Mouse (Mus musculus): ENCODE results near the gene Olfr705. TPM values are rescaled to one million over a fixed set of nuclear protein-coding genes. Genes with fewer than 3 reads are reported as not detected.

Olfr705 gene
- polyA plus RNA-seq (2017; shearing (Covaris generic)), result not detected

DNA sequence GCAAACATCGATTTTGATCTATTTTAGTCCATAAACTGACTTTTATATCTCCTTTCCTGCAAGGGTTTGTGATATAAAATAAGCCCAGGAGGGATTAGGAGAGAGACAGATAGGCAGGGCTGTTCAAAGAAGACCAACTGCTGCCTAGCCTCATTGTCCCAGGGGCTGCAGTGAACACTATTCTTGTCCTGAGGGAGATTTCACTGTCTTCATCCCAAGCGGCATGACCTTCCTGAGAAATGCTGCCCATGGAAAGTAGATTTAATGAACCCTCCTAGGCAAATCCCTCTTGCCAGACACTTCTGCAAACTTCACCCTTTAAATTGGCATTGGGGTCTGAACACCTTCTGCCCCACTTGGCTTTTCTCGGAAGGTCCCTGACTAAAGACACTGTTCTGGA, at the start of gene Olfr705:
TSS of gene Olfr705 (minus strand) at position 101 of the 400 bp plus-strand sequence.

DNA sequence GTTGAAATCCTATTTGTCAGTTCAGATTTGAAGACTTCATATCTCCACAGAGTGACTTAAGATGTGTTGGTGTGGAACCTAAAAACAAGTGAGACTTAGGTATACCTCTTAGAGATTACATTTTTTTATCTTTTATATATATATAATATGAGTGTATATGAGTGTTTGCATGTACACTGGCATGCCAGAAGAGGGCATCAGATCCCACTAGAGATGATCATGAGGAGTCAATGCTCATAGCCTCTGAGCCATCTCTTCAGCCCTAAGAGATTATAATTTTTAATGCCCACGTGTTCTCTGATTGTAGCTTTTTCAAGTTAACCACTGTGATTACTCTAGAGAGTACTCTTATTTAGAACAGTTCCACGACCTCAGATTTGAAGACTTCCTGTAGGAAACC, 31.0 kb upstream of the Olfr705 start, which contains the start of gene Olfr1532-ps1:
TSS of gene Olfr1532-ps1 (plus strand) at position 326 of the 400 bp plus-strand sequence.

DNA sequence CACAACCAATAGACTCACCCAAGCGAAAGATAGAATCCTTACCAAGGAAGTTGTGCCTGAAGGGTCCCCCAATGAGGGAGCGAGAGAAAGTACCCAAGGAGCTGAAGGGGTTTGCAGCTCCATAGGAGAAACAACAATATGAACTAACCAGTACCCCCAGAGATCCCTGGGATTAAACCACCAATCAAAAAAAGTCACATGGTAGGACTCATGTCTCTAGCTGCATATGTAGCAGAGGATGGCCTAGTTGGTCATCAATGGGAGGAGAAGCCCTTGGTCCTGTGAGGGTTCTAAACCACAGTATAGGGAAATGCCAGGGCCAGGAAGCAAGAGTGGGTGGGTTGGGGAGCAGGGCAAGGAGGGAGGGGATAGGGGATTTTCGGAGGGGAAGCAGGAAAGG, 24.4 kb upstream of the Olfr705 start, which contains the start of gene Olfr707:
TSS of gene Olfr707 (minus strand) at position 101 of the 400 bp plus-strand sequence.

DNA sequence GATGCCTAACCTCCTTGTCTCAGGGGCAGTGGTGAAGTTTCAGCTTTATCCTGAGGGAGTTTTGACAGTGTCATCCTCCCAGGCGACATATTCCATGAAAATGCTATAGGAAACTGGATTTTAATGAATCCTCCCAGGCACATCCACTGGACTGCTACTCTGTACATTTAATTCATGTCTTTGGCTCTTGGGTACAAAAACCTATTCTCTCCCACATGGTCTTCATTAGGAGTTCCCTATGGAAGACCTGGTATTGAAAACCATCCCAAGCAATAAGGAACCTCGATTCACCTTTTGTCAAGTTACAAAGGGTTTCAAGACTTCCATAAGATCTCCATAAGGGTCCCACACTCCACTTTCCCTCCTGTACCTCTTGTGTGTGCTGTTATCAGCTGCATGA, 11.4 kb upstream of the Olfr705 start, which contains the start of gene Olfr706:
TSS of gene Olfr706 (minus strand) at position 101 of the 400 bp plus-strand sequence.

DNA sequence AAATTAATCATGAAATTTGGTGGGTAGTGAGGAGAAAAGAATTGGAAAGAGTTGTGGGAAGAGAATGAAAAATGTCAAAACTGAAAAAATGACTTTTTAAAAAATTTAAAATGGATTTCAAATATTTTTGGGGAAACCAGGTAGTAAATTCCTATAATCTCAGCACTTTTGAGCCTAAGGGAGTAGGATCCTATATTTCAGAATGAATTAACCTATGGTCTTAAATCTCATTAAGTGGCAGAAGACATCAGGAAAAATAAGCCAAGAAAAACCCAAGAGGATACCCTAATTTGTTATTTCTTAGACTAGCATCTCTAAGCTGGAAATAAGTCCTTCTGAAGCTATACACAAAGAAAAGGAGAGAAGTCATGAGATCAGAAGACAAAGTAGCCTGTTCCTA, 13.8 kb downstream of the Olfr705 start, which contains the start of gene Olfr704:
TSS of gene Olfr704 (plus strand) at position 301 of the 400 bp plus-strand sequence.

DNA sequence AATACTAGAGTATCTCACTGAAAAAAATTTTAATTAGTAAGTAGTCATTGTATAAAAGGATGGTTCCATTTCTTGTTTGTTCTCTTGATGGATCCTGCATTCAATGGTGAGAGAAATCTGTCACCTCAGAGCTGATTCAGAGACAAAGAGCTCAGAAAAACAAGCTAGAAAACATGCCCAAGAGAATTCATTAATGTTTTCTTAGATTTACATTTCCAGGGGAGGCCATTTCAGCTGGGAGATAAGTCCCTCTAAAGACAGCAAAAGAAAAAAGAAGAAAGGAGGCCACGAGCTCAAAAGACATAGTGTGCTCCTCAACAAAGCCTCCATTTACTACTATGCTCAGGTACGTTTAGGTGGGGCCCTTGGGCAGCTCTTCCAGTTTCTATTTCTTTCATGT, 33.6 kb downstream of the Olfr705 start, which contains the start of gene Olfr703:
TSS of gene Olfr703 (plus strand) at position 301 of the 400 bp plus-strand sequence.

DNA sequence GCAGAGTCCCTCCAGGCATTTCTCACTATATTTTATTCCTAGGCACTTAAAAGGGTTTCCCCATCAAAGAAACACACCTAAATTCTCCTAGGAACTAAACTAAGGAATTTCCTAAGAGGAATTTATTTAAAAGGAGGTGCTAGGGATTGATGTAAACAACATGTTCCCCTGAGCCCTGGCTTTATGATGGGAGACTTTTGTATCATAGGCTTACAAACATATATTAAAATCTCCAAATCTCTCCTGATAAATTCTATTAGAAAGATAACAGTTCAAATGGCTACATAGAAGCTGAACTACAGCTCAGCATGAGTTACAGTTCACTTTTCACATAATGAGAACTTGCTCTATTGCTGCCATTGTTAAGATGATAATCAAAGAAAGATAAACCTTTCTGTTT, 42.9 kb downstream of the Olfr705 start, which contains the start of gene Olfr702:
TSS of gene Olfr702 (minus strand) at position 101 of the 400 bp plus-strand sequence.

Other genes starting within 250 kb of the Olfr705 start
- gene Olfr693, start 196.3 kb downstream of the Olfr705 start, polyA plus RNA-seq (2017; shearing (Covaris generic)), result not detected
- not detected for gene Olfr694, start 185.1 kb downstream of the Olfr705 start, polyA plus RNA-seq (2017; shearing (Covaris generic))
- gene Olfr695, start 160.5 kb downstream of the Olfr705 start, polyA plus RNA-seq (2017; shearing (Covaris generic)), result not detected
- gene Olfr697, start 134.4 kb downstream of the Olfr705 start, polyA plus RNA-seq (2017; shearing (Covaris generic)), result not detected
- gene Olfr698, start 121.5 kb downstream of the Olfr705 start, polyA plus RNA-seq (2017; shearing (Covaris generic)), result not detected
- gene Olfr699, start 83.7 kb downstream of the Olfr705 start, polyA plus RNA-seq (2017; shearing (Covaris generic)), result not detected
- not detected for gene Olfr700, start 68.1 kb downstream of the Olfr705 start, polyA plus RNA-seq (2017; shearing (Covaris generic))
- gene Olfr701, start 62.8 kb downstream of the Olfr705 start, polyA plus RNA-seq (2017; shearing (Covaris generic)), result not detected
- gene Olfr702, start 43.0 kb downstream of the Olfr705 start, polyA plus RNA-seq (2017; shearing (Covaris generic)), result not detected
- gene Olfr703, start 33.5 kb downstream of the Olfr705 start, polyA plus RNA-seq (2017; shearing (Covaris generic)), result not detected
- 0.07 TPM for gene Olfr704, start 13.7 kb downstream of the Olfr705 start, polyA plus RNA-seq (2017; shearing (Covaris generic))
- gene Olfr706, start 11.3 kb upstream of the Olfr705 start, polyA plus RNA-seq (2017; shearing (Covaris generic)), result not detected
- gene Olfr707, start 24.4 kb upstream of the Olfr705 start, polyA plus RNA-seq (2017; shearing (Covaris generic)), result not detected
- not detected for gene Olfr1532-ps1, start 31.1 kb upstream of the Olfr705 start, polyA plus RNA-seq (2017; shearing (Covaris generic))
- not detected for gene Olfr709-ps1, start 55.3 kb upstream of the Olfr705 start, polyA plus RNA-seq (2017; shearing (Covaris generic))
- not detected for gene Olfr710, start 71.4 kb upstream of the Olfr705 start, polyA plus RNA-seq (2017; shearing (Covaris generic))
- gene Olfr6, start 87.0 kb upstream of the Olfr705 start, polyA plus RNA-seq (2017; shearing (Covaris generic)), result not detected
- not detected for gene Olfr711, start 98.6 kb upstream of the Olfr705 start, polyA plus RNA-seq (2017; shearing (Covaris generic))
- gene Olfr2, start 129.2 kb upstream of the Olfr705 start, polyA plus RNA-seq (2017; shearing (Covaris generic)), result not detected
- not detected for gene Olfr713, start 154.3 kb upstream of the Olfr705 start, polyA plus RNA-seq (2017; shearing (Covaris generic))
- gene Olfr714, start 194.1 kb upstream of the Olfr705 start, polyA plus RNA-seq (2017; shearing (Covaris generic)), result not detected
- gene Olfr17, start 216.3 kb upstream of the Olfr705 start, polyA plus RNA-seq (2017; shearing (Covaris generic)), result not detected
- not detected for gene Olfr715b, start 233.5 kb upstream of the Olfr705 start, polyA plus RNA-seq (2017; shearing (Covaris generic))